Mouse (Mus musculus) kidney, postnatal 14 days (tissue): ENCODE measurements around the gene Zfp277.

Experiments
- DNase-seq: peaks from one replicate; pipeline ENCODE4 v3.0.0; 2022; ENCODE audit warnings: mixed read lengths

The Zfp277 gene

GRCm38 (mm10) chr12:40438049-40438448, 7.7 kb downstream of the Zfp277 start:
- no peak for DNase-seq

GRCm38 (mm10) chr12:40434101-40434500, 11.6 kb downstream of the Zfp277 start:
- DNase-seq: peak; percentile 36

- DNase-seq: no peak
These were observed 14.6 kb downstream of the Zfp277 start for GRCm38 (mm10) chr12:40431075-40431474.

- DNase-seq: no peak
These were observed 15.7 kb downstream of the Zfp277 start for GRCm38 (mm10) chr12:40429976-40430375.

GRCm38 (mm10) chr12:40427606-40428005, 18.1 kb downstream of the Zfp277 start:
- no peak for DNase-seq

GRCm38 (mm10) chr12:40424991-40425390, 20.7 kb downstream of the Zfp277 start:
- DNase-seq: no peak

- no peak for DNase-seq
These were observed 28.4 kb downstream of the Zfp277 start for GRCm38 (mm10) chr12:40417257-40417656.

GRCm38 (mm10) chr12:40415312-40415925, 30.3 kb downstream of the Zfp277 start:
- no peak for DNase-seq

GRCm38 (mm10) chr12:40414682-40415311, 30.9 kb downstream of the Zfp277 start:
- DNase-seq: no peak

- no peak for DNase-seq
These were observed 45.9 kb downstream of the Zfp277 start for GRCm38 (mm10) chr12:40399812-40400211.

- no peak for DNase-seq
These were observed 46.3 kb downstream of the Zfp277 start for GRCm38 (mm10) chr12:40399386-40399785.

- no peak for DNase-seq
These were observed 46.8 kb downstream of the Zfp277 start for GRCm38 (mm10) chr12:40398916-40399315.

- no peak for DNase-seq
These were observed 52.8 kb downstream of the Zfp277 start for GRCm38 (mm10) chr12:40392869-40393268.

GRCm38 (mm10) chr12:40391262-40391661, 54.4 kb downstream of the Zfp277 start:
- DNase-seq: no peak

GRCm38 (mm10) chr12:40387786-40388185, 57.9 kb downstream of the Zfp277 start:
- no peak for DNase-seq

- DNase-seq: no peak
These were observed 60.4 kb downstream of the Zfp277 start for GRCm38 (mm10) chr12:40385301-40385700.

GRCm38 (mm10) chr12:40383718-40384117, 62.0 kb downstream of the Zfp277 start:
- DNase-seq: no peak

- DNase-seq: no peak
These were observed 63.2 kb downstream of the Zfp277 start for GRCm38 (mm10) chr12:40382539-40382938.

- DNase-seq: peak; percentile 28
These were observed 63.9 kb downstream of the Zfp277 start for GRCm38 (mm10) chr12:40381824-40382223.

- no peak for DNase-seq
These were observed 64.4 kb downstream of the Zfp277 start for GRCm38 (mm10) chr12:40381173-40381801.

- no peak for DNase-seq
These were observed 66.2 kb downstream of the Zfp277 start for GRCm38 (mm10) chr12:40379538-40379923.

- no peak for DNase-seq
These were observed 66.8 kb downstream of the Zfp277 start for GRCm38 (mm10) chr12:40378621-40379537.

GRCm38 (mm10) chr12:40351879-40352278, 93.8 kb downstream of the Zfp277 start:
- no peak for DNase-seq
